Mouse (Mus musculus) stomach, embryonic 14.5 days (tissue): Measurements from ENCODE around the gene Bpgm. TPM values are rescaled to one million over a fixed set of nuclear protein-coding genes. Genes with fewer than 3 reads are reported as not detected.

Source experiments
- ATAC-seq: fragments of 200-750 bp; cut with Nextera tagmentation; 2 replicates; pipeline ENCODE4 v1.8.0; 2017; ENCODE audit warnings: low read depth, moderate TSS enrichment; ENCODE audit not compliant: insufficient number of reproducible peaks, insufficient read depth, low FRiP score
- H3K27ac ChIP-seq: fragments of 300-500 bp; sonication (generic); 2 replicates; pipeline ENCODE4 v1.5.1; 2014; ENCODE audit warnings: mild to moderate bottlenecking, low read length, moderate library complexity, mixed read lengths
- H3K27me3 ChIP-seq: fragments of 300-500 bp; sonication (generic); 2 replicates; pipeline ENCODE4 v1.6.1; 2014; ENCODE audit warnings: low read length, control low read depth, mixed read lengths; ENCODE audit not compliant: control insufficient read depth, insufficient read depth
- H3K36me3 ChIP-seq: fragments of 300-500 bp; sonication (generic); 2 replicates; pipeline ENCODE4 v1.6.1; 2014; ENCODE audit warnings: mild to moderate bottlenecking, control low read depth, low read length, moderate library complexity, mixed read lengths; ENCODE audit not compliant: control insufficient read depth, insufficient read depth
- H3K4me1 ChIP-seq: fragments of 300-500 bp; sonication (generic); 2 replicates; pipeline ENCODE4 v1.6.1; 2014; ENCODE audit warnings: low read length, control low read depth, mixed read lengths; ENCODE audit not compliant: control insufficient read depth, insufficient read depth
- H3K4me2 ChIP-seq: fragments of 300-500 bp; sonication (generic); replicated peaks from 2 replicates; pipeline ENCODE4 v1.6.1; 2014; ENCODE audit warnings: low read depth, low read length, control low read depth
- H3K4me3 ChIP-seq: fragments of 300-500 bp; sonication (generic); 2 replicates; pipeline ENCODE4 v1.5.1; 2014; ENCODE audit warnings: low read depth, low read length, control low read depth
- H3K9ac ChIP-seq: fragments of 300-500 bp; sonication (generic); replicated peaks from 2 replicates; pipeline ENCODE4 v1.6.1; 2014; ENCODE audit warnings: low read depth, mild to moderate bottlenecking, control low read depth, low read length, moderate library complexity, mixed read lengths
- H3K9me3 ChIP-seq: fragments of 300-500 bp; sonication (generic); 2 replicates; pipeline ENCODE4 v1.6.1; 2016; ENCODE audit warnings: low read depth, low read length, control low read depth; ENCODE audit not compliant: control insufficient read depth
- WGBS: fragments of 180-500 bp; shearing (Covaris S2); extraction: QIAGEN DNeasy Blood & Tissue Kit; methylation state at CpG from one replicate; pipeline ENCODE4 v1.1.7; 2014; 5-methylcytosine and 5-hydroxymethylcytosine counted together
- polyA plus RNA-seq: library from polyadenylated mRNA; unstranded; fragments of >200 nt; fragmentation: Nextera tagmentation; extraction: Ambion mirVana; gene quantifications from 2 replicates; pipeline ENCODE4 v1.2.1, GENCODE M21; 2014

Bpgm gene
- polyA plus RNA-seq, 1 experiment from 2014 or later = 33.6 TPM

DNA sequence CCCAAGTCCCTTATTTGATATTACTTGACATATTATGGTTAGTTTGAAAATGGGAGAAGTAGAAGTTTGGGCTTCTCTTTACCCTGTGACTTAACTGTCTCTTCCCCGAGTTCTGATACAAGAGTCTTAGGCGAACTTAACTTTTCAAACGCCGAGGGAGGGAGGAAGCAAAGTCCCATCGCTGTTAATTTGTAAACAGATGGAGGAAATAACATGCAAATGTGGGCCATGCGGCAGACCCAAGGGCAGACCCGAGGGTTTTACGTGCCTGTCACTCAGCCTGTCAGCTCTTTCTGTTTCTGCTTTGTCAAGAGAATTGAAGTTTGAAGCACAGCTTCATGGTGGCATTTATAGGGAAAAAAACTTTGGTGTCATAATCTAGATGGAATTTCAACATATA, 3.5 kb downstream of the Bpgm start:
- Histone ChIP-seq H3K27me3 (no peaks in the 10 kb centered on the region), H3K4me1 (peaks cover 34% of the 10 kb centered on the region), H3K4me3 (no peak overlapping the region), H3K9me3 (no peaks in the 10 kb centered on the region), H3K9ac (no peak overlapping the region), H3K27ac (no peak overlapping the region), H3K36me3 (no peaks in the 10 kb centered on the region), H3K4me2 (no peak overlapping the region; the same call in 1 of the 2 replicates)
- WGBS = 41% methylated on average over 8 of the region's 8 CpGs
- ATAC-seq = no peak

DNA sequence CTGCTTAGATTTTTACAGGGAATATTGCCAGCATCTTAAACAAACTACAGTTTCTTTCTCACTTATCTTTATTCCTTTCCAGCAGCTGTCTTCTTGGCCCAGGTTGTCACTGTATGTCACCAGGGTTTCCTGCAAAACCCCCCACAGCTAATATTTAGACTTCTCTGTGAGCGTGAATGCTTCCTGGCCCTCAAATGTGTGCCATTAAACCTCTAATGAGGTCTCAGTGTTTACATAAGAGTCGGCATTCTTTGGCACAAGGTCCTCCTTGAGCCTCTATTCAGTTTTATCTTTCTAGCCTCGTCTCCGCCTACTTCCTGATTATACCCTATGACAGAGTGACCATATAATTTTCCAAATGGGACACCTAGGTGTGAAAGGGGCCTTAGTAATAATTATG, 4.7 kb downstream of the Bpgm start:
- Histone ChIP-seq H3K4me3 (no peak overlapping the region), H3K4me1 (peaks cover 34% of the 10 kb centered on the region), H3K27me3 (no peaks in the 10 kb centered on the region), H3K9ac (no peak overlapping the region), H3K9me3 (no peaks in the 10 kb centered on the region), H3K36me3 (no peaks in the 10 kb centered on the region), H3K27ac (no peak overlapping the region), H3K4me2 (no peak overlapping the region)
- no peak for ATAC-seq
- WGBS = 17% methylated on average over 4 of the region's 4 CpGs

DNA sequence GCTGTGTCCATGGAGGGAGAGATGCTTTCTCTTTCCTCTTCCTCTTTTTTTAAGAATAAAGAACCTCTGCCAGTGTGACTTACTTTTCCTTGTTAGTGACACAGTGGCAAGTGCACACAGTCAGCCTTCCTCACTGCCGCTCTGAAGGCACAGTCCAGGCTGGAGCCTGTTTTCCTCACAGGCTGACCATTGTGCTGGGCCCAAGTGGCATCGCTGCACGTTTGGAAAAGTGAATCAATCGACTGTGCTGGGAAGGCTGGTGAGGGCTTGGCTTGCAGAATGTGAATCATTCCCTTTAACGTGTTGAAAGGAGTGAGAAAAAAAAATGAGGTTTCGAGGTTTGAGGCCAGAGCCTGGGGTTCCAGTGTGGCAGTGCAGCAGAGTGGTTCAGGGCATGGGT, 5.3 kb downstream of the Bpgm start:
- no peak for ATAC-seq
- H3K9me3 ChIP-seq = no peaks in the 10 kb centered on the region
- H3K36me3 ChIP-seq = no peaks in the 10 kb centered on the region
- no peak overlapping the region for H3K9ac ChIP-seq
- no peak overlapping the region for H3K4me2 ChIP-seq
- no peaks in the 10 kb centered on the region for H3K27me3 ChIP-seq
- WGBS = 69% methylated on average over 6 of the region's 6 CpGs
- peaks cover 34% of the 10 kb centered on the region for H3K4me1 ChIP-seq
- no peak overlapping the region for H3K4me3 ChIP-seq
- no peak overlapping the region for H3K27ac ChIP-seq

DNA sequence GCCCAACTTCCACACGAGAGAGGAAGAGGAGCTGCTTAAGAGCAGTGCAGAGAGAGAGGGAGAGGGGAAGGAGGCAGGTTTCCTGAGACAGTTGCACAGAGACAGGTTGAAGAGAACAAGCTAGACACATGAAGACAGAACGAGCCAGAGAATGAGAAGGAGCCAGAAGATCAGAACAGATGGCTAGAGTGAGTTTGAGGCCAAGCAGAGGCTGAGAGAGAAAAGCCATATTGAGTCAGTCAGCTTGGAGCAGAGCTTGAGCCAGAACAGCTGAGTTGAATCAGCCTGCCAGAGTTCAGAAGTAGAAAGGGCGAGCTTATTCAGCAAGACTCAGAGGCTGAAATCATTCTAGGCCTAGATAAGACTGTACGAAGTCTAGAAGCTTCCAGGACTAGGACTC, 6.8 kb downstream of the Bpgm start:
- Histone ChIP-seq H3K27me3 (no peaks in the 10 kb centered on the region), H3K4me1 (peaks cover 30% of the 10 kb centered on the region; the same call in 1 of the 2 replicates), H3K27ac (0 out of 2 replicates have a peak overlapping the region, but pooled peaks have one; percentile 15), H3K36me3 (no peaks in the 10 kb centered on the region; the same call in 1 of the 2 replicates), H3K9ac (no peak overlapping the region), H3K4me2 (no peak overlapping the region), H3K4me3 (no peak overlapping the region), H3K9me3 (no peaks in the 10 kb centered on the region)
- ATAC-seq = peak; percentile 24; the same call in 1 of the 2 replicates
- whole genome bisulfite sequencing = 55% methylated on average over 4 of the region's 4 CpGs

GRCm38 (mm10) chr6:34483390-34483789, 7.4 kb downstream of the Bpgm start:
- Histone ChIP-seq H3K27ac (peak overlapping the region; percentile 15; the same call in 1 of the 2 replicates), H3K4me2 (no peak overlapping the region), H3K9me3 (no peaks in the 10 kb centered on the region), H3K4me1 (peaks cover 27% of the 10 kb centered on the region; the same call in 1 of the 2 replicates), H3K36me3 (no peaks in the 10 kb centered on the region; the same call in 1 of the 2 replicates), H3K4me3 (no peak overlapping the region), H3K27me3 (no peaks in the 10 kb centered on the region), H3K9ac (no peak overlapping the region)
- ATAC-seq = no peak
- 88% methylated on average over 5 of the region's 5 CpGs for WGBS

DNA sequence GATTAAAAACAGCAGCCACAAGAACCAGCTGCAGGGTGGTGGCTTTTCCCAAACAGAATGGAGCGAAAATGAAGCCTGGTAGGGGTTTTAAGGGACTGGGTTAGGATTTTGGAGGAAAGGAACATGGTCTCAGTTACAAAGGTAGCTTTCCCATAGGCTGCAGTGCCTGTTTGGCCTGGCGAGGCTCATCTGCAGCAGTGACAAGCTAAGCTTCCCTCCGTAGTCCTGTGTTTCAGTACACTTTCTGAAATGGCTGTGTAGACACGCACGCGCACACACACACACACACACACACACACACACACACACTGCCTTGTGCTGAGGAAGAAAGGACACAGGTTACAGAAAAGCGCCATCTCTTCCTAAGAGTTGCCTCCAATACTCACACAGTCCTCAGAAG, 7.8 kb downstream of the Bpgm start:
- Histone ChIP-seq H3K9ac (no peak overlapping the region), H3K4me3 (no peak overlapping the region)

DNA sequence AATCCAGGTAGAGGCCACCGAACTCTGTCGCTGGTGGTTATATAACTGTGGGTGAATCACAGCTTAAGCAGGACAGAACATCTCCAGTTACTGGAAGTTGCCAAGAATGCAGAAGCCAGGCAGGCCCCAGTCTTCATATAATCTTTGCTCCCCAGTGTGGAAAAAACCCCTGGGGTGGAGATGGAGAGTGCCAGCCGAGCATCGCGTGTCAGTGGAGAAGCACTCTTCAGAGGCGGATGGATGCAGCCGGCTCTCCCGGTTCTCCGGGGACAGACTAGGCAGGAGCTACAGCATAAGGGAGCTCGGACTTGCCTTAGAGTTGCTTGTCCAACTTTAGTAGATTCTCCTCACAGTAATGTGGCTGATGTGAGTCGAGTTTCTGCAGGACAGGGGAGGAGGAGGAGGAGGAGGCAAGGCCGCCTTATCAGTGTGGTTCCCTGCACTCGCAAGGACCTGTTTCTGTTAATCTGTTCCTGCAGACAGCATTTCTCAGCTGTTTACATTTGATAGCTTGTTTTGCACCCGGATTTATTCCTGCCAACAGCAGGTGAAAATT, 10.1 kb downstream of the Bpgm start:
- Histone ChIP-seq H3K36me3 (no peaks in the 10 kb centered on the region; the same call in 1 of the 2 replicates), H3K27me3 (no peaks in the 10 kb centered on the region), H3K4me3 (no peak overlapping the region), H3K4me1 (0 out of 2 replicates have a peak, but pooled peaks cover 4% of the 10 kb centered on the region), H3K27ac (no peak overlapping the region), H3K9ac (no peak overlapping the region), H3K4me2 (no peak overlapping the region), H3K9me3 (no peaks in the 10 kb centered on the region)
- WGBS = 77% methylated on average over 14 of the region's 14 CpGs
- ATAC-seq = no peak

More for the DNA sequence above, 7.8 kb downstream of the Bpgm start:
- H3K27ac ChIP-seq = no peak overlapping the region
- no peaks in the 10 kb centered on the region; the same call in 1 of the 2 replicates for H3K36me3 ChIP-seq
- no peaks in the 10 kb centered on the region for H3K9me3 ChIP-seq
- no peak for ATAC-seq
- H3K4me1 ChIP-seq = peaks cover 23% of the 10 kb centered on the region; the same call in 1 of the 2 replicates
- H3K27me3 ChIP-seq = no peaks in the 10 kb centered on the region
- WGBS = 89% methylated on average over 7 of the region's 7 CpGs
- H3K4me2 ChIP-seq = no peak overlapping the region

- H3K4me3 ChIP-seq = no peak overlapping the region
- H3K27ac ChIP-seq = no peak overlapping the region
- no peak overlapping the region for H3K4me2 ChIP-seq
- 0 out of 2 replicates have a peak, but pooled peaks cover 10% of the 10 kb centered on the region for H3K4me1 ChIP-seq
- H3K36me3 ChIP-seq = no peaks in the 10 kb centered on the region
- WGBS = 85% methylated on average over 21 of the region's 21 CpGs
- no peak for ATAC-seq
- H3K9me3 ChIP-seq = no peaks in the 10 kb centered on the region
- no peaks in the 10 kb centered on the region for H3K27me3 ChIP-seq
- H3K9ac ChIP-seq = no peak overlapping the region
Measured at GRCm38 (mm10) chr6:34493327-34494095, 17.5 kb downstream of the Bpgm start.
